Mouse (Mus musculus) megakaryocyte, embryonic 14.5 days (primary cell): ENCODE measurements around the gene Setd2. TPM values are rescaled to one million over a fixed set of nuclear protein-coding genes. Genes with fewer than 3 reads are reported as not detected.
A peak's percentile ranks its signal among the peaks of the same experiment; 100 is the strongest.

Experiments used
- H3K27me3 ChIP-seq: replicated peaks from 2 replicates; pipeline ENCODE3; 2012; ENCODE audit warnings: inconsistent platforms
- H3K36me3 ChIP-seq: replicated peaks from 2 replicates; pipeline ENCODE3; 2012; ENCODE audit warnings: low read length, inconsistent platforms, mixed read lengths
- H3K4me1 ChIP-seq: 2 replicates; pipeline ENCODE4 v1.6.1; 2012; ENCODE audit warnings: inconsistent platforms
- H3K4me3 ChIP-seq: replicated peaks from 2 replicates; pipeline ENCODE3; 2012; ENCODE audit warnings: moderate library complexity, mild to moderate bottlenecking, inconsistent platforms
- H3K9me3 ChIP-seq: 2 replicates; pipeline ENCODE4 v1.6.1; 2012; ENCODE audit warnings: inconsistent platforms
- FLI1 ChIP-seq: IDR thresholded peaks from 2 replicates; pipeline ENCODE4 v1.6.1; 2012; ENCODE audit warnings: low read length, inconsistent platforms, mixed read lengths
- GATA1 ChIP-seq: IDR thresholded peaks from 3 replicates; pipeline ENCODE4 v1.6.1; 2012; ENCODE audit warnings: mixed read lengths, low read length, inconsistent platforms, borderline replicate concordance
- polyA plus RNA-seq: library from polyadenylated mRNA; stranded (reverse); fragments of >175 nt; gene quantifications from 2 replicates; pipeline ENCODE4 v1.2.3, GENCODE M21; 2012; ENCODE audit warnings: low replicate concordance; ENCODE audit not compliant: insufficient read depth

The Setd2 gene
- polyA plus RNA-seq, result 0.95 and 4.6 TPM in 2 replicates

GRCm38 (mm10) chr9:110532538-110533291, at the start of gene Setd2:
Gene Setd2 (plus strand): TSS chr9:110532597.
- H3K36me3 ChIP-seq, result peaks cover 34% of the 10 kb centered on the region
- no peak for TF ChIP-seq FLI1
- no peak for TF ChIP-seq GATA1
- H3K4me1 ChIP-seq, result peaks cover 55% of the 10 kb centered on the region
- H3K9me3 ChIP-seq, result no peaks in the 10 kb centered on the region
- no peaks in the 10 kb centered on the region for H3K27me3 ChIP-seq
- peak within 1 kb of the TSS; percentile 96 for H3K4me3 ChIP-seq

- TF ChIP-seq FLI1, result no peak
- TF ChIP-seq GATA1, result no peak
- Histone ChIP-seq H3K27me3 (peaks cover 9% of the 10 kb centered on the region), H3K4me1 (no peaks in the 10 kb centered on the region), H3K36me3 (peaks cover 3% of the 10 kb centered on the region), H3K4me3 (no peak overlapping the region), H3K9me3 (peaks cover 9% of the 10 kb centered on the region)
These were observed 43.6 kb upstream of the Setd2 start for GRCm38 (mm10) chr9:110488841-110489240.

- Histone ChIP-seq H3K4me3 (no peak overlapping the region), H3K36me3 (peaks cover 3% of the 10 kb centered on the region), H3K4me1 (0 out of 2 replicates have a peak, but pooled peaks cover 3% of the 10 kb centered on the region), H3K27me3 (peaks cover 10% of the 10 kb centered on the region), H3K9me3 (peaks cover 9% of the 10 kb centered on the region)
- no peak for TF ChIP-seq GATA1
- TF ChIP-seq FLI1, result no peak
These were observed 41.5 kb upstream of the Setd2 start for GRCm38 (mm10) chr9:110490913-110491312.

- Histone ChIP-seq H3K4me1 (peaks cover 18% of the 10 kb centered on the region), H3K36me3 (peaks cover 7% of the 10 kb centered on the region), H3K27me3 (peaks cover 4% of the 10 kb centered on the region), H3K4me3 (no peak overlapping the region), H3K9me3 (no peaks in the 10 kb centered on the region)
- TF ChIP-seq FLI1, result no peak
- TF ChIP-seq GATA1, result no peak
These were observed 6.7 kb upstream of the Setd2 start for GRCm38 (mm10) chr9:110525737-110526136.

GRCm38 (mm10) chr9:110529002-110529737, 3.2 kb upstream of the Setd2 start:
- Histone ChIP-seq H3K36me3 (peaks cover 7% of the 10 kb centered on the region), H3K27me3 (peaks cover 1% of the 10 kb centered on the region), H3K4me1 (peaks cover 25% of the 10 kb centered on the region), H3K9me3 (no peaks in the 10 kb centered on the region), H3K4me3 (no peak overlapping the region)
- TF ChIP-seq FLI1, result no peak
- no peak for TF ChIP-seq GATA1

GRCm38 (mm10) chr9:110530650-110531049, 1.7 kb upstream of the Setd2 start:
- Histone ChIP-seq H3K36me3 (peaks cover 16% of the 10 kb centered on the region), H3K9me3 (no peaks in the 10 kb centered on the region), H3K27me3 (no peaks in the 10 kb centered on the region), H3K4me1 (peaks cover 39% of the 10 kb centered on the region), H3K4me3 (no peak overlapping the region)
- TF ChIP-seq GATA1 (no peak), FLI1 (no peak)

GRCm38 (mm10) chr9:110531151-110531791, 1.1 kb upstream of the Setd2 start:
- Histone ChIP-seq H3K36me3 (peaks cover 21% of the 10 kb centered on the region), H3K4me3 (peak overlapping the region; percentile 96), H3K9me3 (no peaks in the 10 kb centered on the region), H3K4me1 (peaks cover 41% of the 10 kb centered on the region), H3K27me3 (no peaks in the 10 kb centered on the region)
- no peak for TF ChIP-seq GATA1
- TF ChIP-seq FLI1, result no peak

GRCm38 (mm10) chr9:110531914-110532489, 395 bp upstream of the Setd2 start:
- Histone ChIP-seq H3K9me3 (no peaks in the 10 kb centered on the region), H3K27me3 (no peaks in the 10 kb centered on the region), H3K4me3 (peak overlapping the region; percentile 96), H3K4me1 (peaks cover 48% of the 10 kb centered on the region), H3K36me3 (peaks cover 28% of the 10 kb centered on the region)
- TF ChIP-seq FLI1 (no peak), GATA1 (no peak)

GRCm38 (mm10) chr9:110533645-110534044, 1.2 kb downstream of the Setd2 start:
- Histone ChIP-seq H3K27me3 (no peaks in the 10 kb centered on the region), H3K4me3 (peak overlapping the region; percentile 96), H3K9me3 (no peaks in the 10 kb centered on the region), H3K36me3 (peaks cover 36% of the 10 kb centered on the region), H3K4me1 (peaks cover 65% of the 10 kb centered on the region)
- TF ChIP-seq FLI1 (no peak), GATA1 (no peak)

GRCm38 (mm10) chr9:110535114-110535513, 2.7 kb downstream of the Setd2 start:
- no peaks in the 10 kb centered on the region for H3K9me3 ChIP-seq
- TF ChIP-seq GATA1 (no peak), FLI1 (no peak)
- H3K4me1 ChIP-seq, result peaks cover 68% of the 10 kb centered on the region
- H3K27me3 ChIP-seq, result no peaks in the 10 kb centered on the region
- no peak overlapping the region for H3K4me3 ChIP-seq
- peaks cover 37% of the 10 kb centered on the region for H3K36me3 ChIP-seq
